Mouse (Mus musculus): ENCODE results near the gene Olfr1218. TPM values are rescaled to one million over a fixed set of nuclear protein-coding genes. Genes with fewer than 3 reads are reported as not detected.

Olfr1218 gene
- not detected for total RNA-seq (2021)
- polyA plus RNA-seq (2012; rRNA removed) = not detected in 2 replicates
- long read RNA-seq = 0 reads

- Histone ChIP-seq H3K27me3 (ENCODE audit: control insufficient read depth, insufficient read depth, low read length) (no peaks in the 10 kb centered on the region), H3K79me2 (replicated peaks; ENCODE audit: control insufficient read depth, insufficient read depth, low read length) (no peaks in the 10 kb centered on the region), H3K4me3 (no peak within 1 kb of the TSS), H3K4me1 (ENCODE audit: control insufficient read depth, insufficient read depth, low read length) (no peaks in the 10 kb centered on the region), H3K36me3 (ENCODE audit: control insufficient read depth, insufficient read depth, low read length) (no peaks in the 10 kb centered on the region), H3K27ac (no peak within 1 kb of the TSS), H3K9ac (ENCODE audit: low read depth, low read length) (no peak within 1 kb of the TSS)
- DNase-seq = no peak
- intact Hi-C loops (cut with DNase I) = no loop called here
- TF ChIP-seq EP300 (IDR thresholded peaks at IDR 0.05; ENCODE audit: insufficient read depth, low read depth, low read length) = no peak
- TF ChIP-seq POLR2A (IDR thresholded peaks at IDR 0.05; ENCODE audit: insufficient read depth, low read depth, low read length) = no peak
- no peak for TF ChIP-seq CTCF (IDR thresholded peaks at IDR 0.05)
Observed at GRCm38 (mm10) chr2:89061087-89061486, at the start of gene Olfr1218. Olfr1218 (minus strand) TSS chr2:89061187.

DNA sequence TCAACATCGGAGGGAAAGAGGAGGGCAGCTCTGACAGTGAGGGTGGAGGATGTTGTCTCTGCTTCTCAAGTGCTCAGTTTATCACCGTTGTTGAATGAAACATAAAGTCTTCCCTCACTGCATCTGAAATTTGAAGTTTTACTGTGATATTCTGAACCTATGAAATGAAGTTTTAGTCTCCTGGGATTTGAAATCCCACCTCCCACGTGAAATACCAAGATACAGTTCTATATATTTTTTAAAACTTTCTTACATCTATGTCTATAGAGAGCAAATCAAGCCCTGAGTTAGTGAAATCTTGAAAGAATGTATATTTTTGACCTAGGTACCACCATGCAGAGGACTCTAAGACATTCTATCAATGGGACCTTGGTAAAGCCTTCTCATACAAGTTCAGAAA, 45.7 kb upstream of the Olfr1218 start, which contains the start of gene Olfr1220:
TSS of gene Olfr1220 (minus strand) at position 101 of the 400 bp plus-strand sequence.
- no peak for DNase-seq
- no peak within 1 kb of the TSS for H3K27ac ChIP-seq
- no peaks in the 10 kb centered on the region for H3K4me1 ChIP-seq (ENCODE audit: control insufficient read depth, insufficient read depth, low read length)
- TF ChIP-seq EP300 (IDR thresholded peaks at IDR 0.05; ENCODE audit: insufficient read depth, low read depth, low read length) = no peak
- no peak for TF ChIP-seq POLR2A (IDR thresholded peaks at IDR 0.05; ENCODE audit: insufficient read depth, low read depth, low read length)
- TF ChIP-seq CTCF (IDR thresholded peaks at IDR 0.05) = no peak
- no peak within 1 kb of the TSS for H3K4me3 ChIP-seq
- H3K9ac ChIP-seq (ENCODE audit: low read depth, low read length) = no peak within 1 kb of the TSS
- H3K27me3 ChIP-seq (ENCODE audit: control insufficient read depth, insufficient read depth, low read length) = no peaks in the 10 kb centered on the region
- H3K79me2 ChIP-seq (replicated peaks; ENCODE audit: control insufficient read depth, insufficient read depth, low read length) = no peaks in the 10 kb centered on the region
- intact Hi-C loops (cut with DNase I) = no loop called here
- H3K36me3 ChIP-seq (ENCODE audit: control insufficient read depth, insufficient read depth, low read length) = no peaks in the 10 kb centered on the region
- 58% methylated on average over 3 of the region's 3 CpGs for WGBS

DNA sequence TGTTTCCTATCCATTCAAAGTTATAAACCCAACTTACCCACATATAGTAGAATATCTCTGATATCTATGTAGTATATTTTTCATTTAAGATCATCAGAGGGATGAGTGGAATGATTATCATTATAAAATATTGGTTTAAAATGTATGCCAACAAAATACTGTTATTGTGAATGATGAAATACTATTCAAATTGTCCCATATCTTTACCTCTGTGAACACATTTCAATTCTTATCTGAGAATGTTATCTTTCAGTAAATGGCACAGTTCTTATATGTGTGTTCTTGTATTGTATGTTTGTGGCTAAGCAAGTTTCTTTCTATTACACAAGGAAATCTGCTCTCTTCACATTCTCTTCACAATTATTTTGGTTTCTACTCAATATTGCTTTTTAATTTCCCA, 44.7 kb upstream of the Olfr1218 start:
- TF ChIP-seq POLR2A (IDR thresholded peaks at IDR 0.05; ENCODE audit: insufficient read depth, low read depth, low read length) (no peak), EP300 (IDR thresholded peaks at IDR 0.05; ENCODE audit: insufficient read depth, low read depth, low read length) (no peak), CTCF (IDR thresholded peaks at IDR 0.05) (no peak)
- Histone ChIP-seq H3K4me1 (ENCODE audit: control insufficient read depth, insufficient read depth, low read length) (no peaks in the 10 kb centered on the region), H3K27me3 (ENCODE audit: control insufficient read depth, insufficient read depth, low read length) (no peaks in the 10 kb centered on the region), H3K79me2 (replicated peaks; ENCODE audit: control insufficient read depth, insufficient read depth, low read length) (no peaks in the 10 kb centered on the region), H3K36me3 (ENCODE audit: control insufficient read depth, insufficient read depth, low read length) (no peaks in the 10 kb centered on the region), H3K9ac (ENCODE audit: low read depth, low read length) (no peak overlapping the region), H3K27ac (no peak overlapping the region), H3K4me3 (no peak overlapping the region)
- no peak for DNase-seq
- intact Hi-C loops (cut with DNase I) = no loop called here

DNA sequence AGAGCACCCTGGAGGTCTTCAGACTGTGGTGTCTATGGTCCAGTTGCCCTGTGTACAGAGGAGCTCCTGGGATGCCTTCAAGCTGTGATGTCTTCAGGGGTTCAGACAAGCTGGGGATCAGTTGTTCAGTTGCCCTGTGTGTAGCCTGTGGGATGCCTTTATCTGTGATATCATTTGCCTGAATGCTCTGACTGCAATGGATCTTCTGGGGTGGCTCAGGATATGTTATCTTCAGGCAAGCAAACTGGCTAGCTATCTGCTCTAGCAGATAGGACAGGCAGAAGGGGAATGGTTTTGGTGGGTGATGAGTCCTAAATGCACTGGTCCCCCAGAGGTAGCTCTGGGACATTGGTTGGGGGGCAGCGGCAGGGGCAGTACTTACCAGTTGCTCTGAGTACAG, 32.9 kb upstream of the Olfr1218 start:
- peaks cover 2% of the 10 kb centered on the region; the same call in 1 of the 2 replicates for H3K27me3 ChIP-seq (ENCODE audit: control insufficient read depth, insufficient read depth, low read length)
- no peak overlapping the region for H3K4me3 ChIP-seq
- no peaks in the 10 kb centered on the region for H3K36me3 ChIP-seq (ENCODE audit: control insufficient read depth, insufficient read depth, low read length)
- TF ChIP-seq POLR2A (IDR thresholded peaks at IDR 0.05; ENCODE audit: insufficient read depth, low read depth, low read length) = no peak
- TF ChIP-seq CTCF (IDR thresholded peaks at IDR 0.05) = no peak
- TF ChIP-seq EP300 (IDR thresholded peaks at IDR 0.05; ENCODE audit: insufficient read depth, low read depth, low read length) = no peak
- H3K79me2 ChIP-seq (replicated peaks; ENCODE audit: control insufficient read depth, insufficient read depth, low read length) = no peaks in the 10 kb centered on the region; the same call in 1 of the 2 replicates
- no peak for DNase-seq
- no peak overlapping the region for H3K9ac ChIP-seq (ENCODE audit: low read depth, low read length)
- WGBS = 97% methylated on average over 1 of the region's 1 CpGs
- no peak overlapping the region for H3K27ac ChIP-seq
- intact Hi-C loops (cut with DNase I) = no loop called here
- no peaks in the 10 kb centered on the region for H3K4me1 ChIP-seq (ENCODE audit: control insufficient read depth, insufficient read depth, low read length)

GRCm38 (mm10) chr2:89083413-89083812, 22.4 kb upstream of the Olfr1218 start, which contains the start of gene Olfr1219:
Olfr1219 (minus strand) TSS chr2:89083513.
- H3K27me3 ChIP-seq (ENCODE audit: control insufficient read depth, insufficient read depth, low read length) = no peaks in the 10 kb centered on the region
- H3K4me3 ChIP-seq = no peak within 1 kb of the TSS
- H3K4me1 ChIP-seq (ENCODE audit: control insufficient read depth, insufficient read depth, low read length) = no peaks in the 10 kb centered on the region
- DNase-seq = no peak
- H3K9ac ChIP-seq (ENCODE audit: low read depth, low read length) = no peak within 1 kb of the TSS
- intact Hi-C loops (cut with DNase I) = no loop called here
- no peaks in the 10 kb centered on the region for H3K36me3 ChIP-seq (ENCODE audit: control insufficient read depth, insufficient read depth, low read length)
- TF ChIP-seq POLR2A (IDR thresholded peaks at IDR 0.05; ENCODE audit: insufficient read depth, low read depth, low read length) = no peak
- H3K79me2 ChIP-seq (replicated peaks; ENCODE audit: control insufficient read depth, insufficient read depth, low read length) = no peaks in the 10 kb centered on the region
- 41% methylated on average over 1 of the region's 1 CpGs for whole genome bisulfite sequencing
- H3K27ac ChIP-seq = no peak within 1 kb of the TSS

GRCm38 (mm10) chr2:89081487-89081886, 20.5 kb upstream of the Olfr1218 start:
- H3K27ac ChIP-seq = no peak overlapping the region
- intact Hi-C loops (cut with DNase I) = no loop called here

More at GRCm38 (mm10) chr2:89081487-89081886, 20.5 kb upstream of the Olfr1218 start:
- H3K36me3 ChIP-seq (ENCODE audit: control insufficient read depth, insufficient read depth, low read length) = no peaks in the 10 kb centered on the region
- no peak for DNase-seq
- no peaks in the 10 kb centered on the region for H3K27me3 ChIP-seq (ENCODE audit: control insufficient read depth, insufficient read depth, low read length)
- no peaks in the 10 kb centered on the region for H3K79me2 ChIP-seq (replicated peaks; ENCODE audit: control insufficient read depth, insufficient read depth, low read length)
- no peaks in the 10 kb centered on the region for H3K4me1 ChIP-seq (ENCODE audit: control insufficient read depth, insufficient read depth, low read length)
- no peak overlapping the region for H3K9ac ChIP-seq (ENCODE audit: low read depth, low read length)
- H3K4me3 ChIP-seq = no peak overlapping the region
- TF ChIP-seq EP300 (IDR thresholded peaks at IDR 0.05; ENCODE audit: insufficient read depth, low read depth, low read length) (no peak), POLR2A (IDR thresholded peaks at IDR 0.05; ENCODE audit: insufficient read depth, low read depth, low read length) (no peak), CTCF (IDR thresholded peaks at IDR 0.05) (no peak)
